Mouse (Mus musculus) kidney, postnatal 36 days (tissue): ENCODE results near the gene Mgat3.
A peak's percentile ranks its signal among the peaks of the same experiment; 100 is the strongest.

Experiments used
- DNase-seq, 2 experiments: peaks; one replicate each; pipeline ENCODE4 v3.0.0; 2021 to 2022; ENCODE audit warnings: mixed read lengths in 2 of 2

The Mgat3 gene

DNA sequence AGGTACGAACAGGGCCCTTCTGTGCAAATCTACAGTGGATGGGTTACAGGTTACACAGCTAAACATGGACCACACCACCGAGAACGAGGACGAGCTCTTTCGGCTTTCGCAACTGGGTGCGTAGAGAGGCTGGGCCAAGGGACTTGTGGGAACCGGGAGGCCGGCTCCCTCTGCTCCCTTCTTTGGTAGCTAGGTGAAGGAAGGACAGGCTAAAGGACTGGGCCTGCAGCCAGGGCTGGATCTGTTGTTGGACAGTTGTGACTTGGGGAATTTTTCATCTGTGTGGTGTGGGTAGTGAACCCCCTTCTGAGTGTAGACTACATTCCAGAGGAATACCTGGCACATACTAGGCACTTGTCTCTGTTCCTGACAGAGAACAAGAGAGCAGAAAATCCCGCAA, 20.9 kb upstream of the Mgat3 start:
- no peak for DNase-seq

DNA sequence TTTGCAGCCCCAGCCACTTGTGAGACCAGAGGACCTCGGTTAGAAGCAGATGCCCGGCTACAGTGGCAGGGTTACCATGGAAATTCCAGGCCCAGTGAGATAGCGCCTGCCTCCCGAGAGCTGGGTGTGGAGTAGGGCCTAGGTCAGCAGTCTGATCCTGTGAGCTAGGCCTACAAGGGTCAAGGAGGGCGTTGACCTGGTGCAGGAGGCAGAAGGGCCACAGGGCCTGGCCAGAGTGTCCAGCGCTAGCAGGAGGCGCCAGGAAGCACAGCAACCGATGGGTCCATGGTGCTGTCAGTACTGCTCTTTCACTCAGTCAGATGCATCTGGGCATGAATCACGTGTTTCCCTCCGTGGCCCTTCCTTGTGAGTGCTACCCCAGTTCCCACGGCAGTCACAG, 19.8 kb upstream of the Mgat3 start:
- peak; percentile 30 to 39 for DNase-seq

DNA sequence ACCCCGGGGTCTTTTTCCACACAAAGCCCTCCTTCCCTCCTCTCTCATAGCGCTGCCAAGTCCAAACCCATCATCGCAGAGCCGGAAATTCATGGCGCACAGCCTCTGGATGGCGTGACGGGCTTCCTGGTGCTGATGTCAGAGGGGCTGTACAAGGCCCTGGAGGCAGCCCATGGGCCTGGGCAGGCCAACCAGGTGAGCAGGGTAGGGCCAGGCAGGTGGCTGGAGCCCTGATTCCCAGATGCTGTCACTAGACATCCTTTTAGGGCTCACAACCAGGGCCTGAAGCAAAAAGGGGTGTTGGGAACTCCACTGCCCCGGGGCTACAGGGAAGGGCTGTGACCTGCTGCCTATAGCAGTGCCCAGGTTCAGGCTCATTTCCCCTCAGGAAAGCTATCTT, 17.8 kb upstream of the Mgat3 start:
- no peak for DNase-seq

DNA sequence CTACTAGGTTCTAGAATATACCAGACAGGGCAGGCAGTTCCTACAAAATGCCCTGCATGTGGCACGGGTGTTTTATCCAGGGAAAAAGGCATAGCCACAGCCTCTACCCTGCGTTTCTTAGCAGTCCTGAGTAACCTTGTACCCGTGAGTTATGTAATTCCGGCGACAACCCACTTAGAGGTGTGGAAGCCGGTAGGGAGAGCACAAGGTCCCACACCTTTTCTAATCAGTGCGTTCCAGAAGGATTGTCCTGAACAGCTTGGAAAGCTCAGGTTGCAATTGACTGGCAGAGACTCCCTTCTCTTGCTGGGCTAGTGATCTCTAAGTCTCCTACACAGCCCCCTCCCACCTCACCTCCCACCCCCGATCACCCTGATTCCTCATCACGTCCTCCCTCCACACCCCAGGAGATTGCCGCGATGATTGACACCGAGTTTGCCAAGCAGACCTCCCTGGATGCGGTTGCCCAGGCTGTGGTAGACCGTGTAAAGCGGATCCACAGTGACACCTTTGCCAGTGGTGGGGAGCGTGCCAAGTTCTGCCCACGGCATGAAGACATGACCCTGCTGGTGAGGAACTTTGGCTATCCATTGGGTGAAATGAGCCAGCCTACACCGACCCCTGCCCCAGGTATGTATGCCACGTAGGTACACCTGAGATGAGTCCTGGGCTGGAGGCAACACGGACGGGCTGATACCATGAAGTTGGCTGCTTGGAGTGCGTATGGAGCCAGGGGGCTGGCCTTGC, 16.2 kb upstream of the Mgat3 start:
- DNase-seq = peak; percentile 37 to 57

DNA sequence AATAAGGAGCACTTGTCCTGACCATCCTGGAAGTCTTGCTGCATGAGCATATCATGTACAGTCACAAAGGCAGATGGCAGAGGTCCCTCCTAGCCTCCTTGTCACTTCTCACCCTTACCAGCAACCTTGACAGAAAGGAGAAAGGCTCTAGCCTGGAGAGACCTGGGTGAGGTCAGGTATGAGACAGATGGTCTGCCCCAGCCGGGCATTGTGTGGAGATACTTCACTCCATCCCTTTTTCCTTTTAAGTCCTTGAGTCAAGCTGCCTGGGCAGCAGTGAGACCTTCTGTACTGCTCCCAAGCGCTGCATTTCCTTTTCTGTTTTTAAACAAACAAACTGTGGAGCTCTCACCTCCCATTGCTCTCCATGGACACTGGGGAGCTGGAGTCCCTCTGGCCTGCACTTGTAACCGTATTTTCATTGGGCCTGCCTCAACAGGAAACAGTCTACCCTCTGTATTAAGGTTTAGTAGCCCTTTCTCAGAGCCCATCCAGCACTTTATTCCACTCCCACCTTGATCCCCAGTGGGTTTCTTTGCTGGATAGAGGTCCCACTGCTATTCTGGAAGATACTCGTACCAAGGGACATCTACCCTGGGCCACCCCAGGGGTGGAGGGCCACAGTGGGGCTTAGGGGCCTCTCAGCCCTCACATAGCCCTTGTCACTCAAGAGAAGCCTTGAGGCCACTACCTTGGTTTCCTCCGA, 15.4 kb upstream of the Mgat3 start:
- DNase-seq = no peak

DNA sequence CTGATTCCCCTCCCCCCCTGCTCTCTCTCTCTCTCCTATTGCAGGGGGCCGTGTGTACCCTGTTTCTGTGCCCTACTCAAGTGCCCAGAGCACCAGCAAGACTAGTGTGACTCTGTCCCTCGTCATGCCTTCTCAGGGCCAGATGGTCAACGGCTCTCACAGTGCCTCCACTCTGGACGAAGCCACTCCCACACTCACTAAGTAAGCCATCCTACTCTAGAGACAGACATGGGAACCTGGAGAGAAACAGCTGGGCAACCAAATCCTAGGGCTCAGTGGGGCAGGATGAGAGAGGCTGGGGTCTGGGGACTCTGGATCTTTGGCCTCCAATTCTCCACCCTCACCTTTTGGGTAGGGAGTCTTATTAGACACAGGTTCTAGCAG, 14.8 kb upstream of the Mgat3 start:
- DNase-seq = peak in 1 of 2 experiments; percentile 30

DNA sequence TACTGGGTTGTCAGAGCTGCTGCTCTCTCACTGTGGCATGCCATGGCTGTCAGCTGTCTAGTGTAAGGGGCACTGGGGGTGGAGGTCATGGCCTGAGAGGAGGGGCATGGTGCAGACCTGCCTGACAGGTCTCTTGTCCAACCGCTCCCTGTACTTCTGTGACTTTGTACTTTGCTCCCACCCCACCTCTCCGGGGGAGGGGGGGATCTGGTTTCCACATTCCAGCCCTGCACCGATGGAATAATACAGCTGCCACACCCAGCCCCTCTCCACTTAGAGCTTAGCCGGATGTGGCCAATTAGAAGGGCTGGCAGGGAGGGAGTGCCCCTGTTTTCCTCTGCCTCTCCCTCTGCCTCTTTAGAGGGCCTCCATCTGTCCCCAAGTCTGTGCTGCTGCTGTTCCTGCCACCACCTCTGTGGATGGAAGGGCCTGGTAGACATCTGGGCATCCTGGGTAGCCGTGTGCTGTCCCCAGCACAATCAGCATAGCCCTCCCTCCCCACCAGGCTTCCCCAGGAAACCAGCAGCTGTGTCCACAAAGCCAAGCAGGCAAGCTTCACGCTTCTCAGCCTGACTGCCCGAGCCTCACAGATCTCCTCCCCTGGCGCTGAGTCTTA, 14.1 kb upstream of the Mgat3 start:
- DNase-seq = peak; percentile 88 to 91

DNA sequence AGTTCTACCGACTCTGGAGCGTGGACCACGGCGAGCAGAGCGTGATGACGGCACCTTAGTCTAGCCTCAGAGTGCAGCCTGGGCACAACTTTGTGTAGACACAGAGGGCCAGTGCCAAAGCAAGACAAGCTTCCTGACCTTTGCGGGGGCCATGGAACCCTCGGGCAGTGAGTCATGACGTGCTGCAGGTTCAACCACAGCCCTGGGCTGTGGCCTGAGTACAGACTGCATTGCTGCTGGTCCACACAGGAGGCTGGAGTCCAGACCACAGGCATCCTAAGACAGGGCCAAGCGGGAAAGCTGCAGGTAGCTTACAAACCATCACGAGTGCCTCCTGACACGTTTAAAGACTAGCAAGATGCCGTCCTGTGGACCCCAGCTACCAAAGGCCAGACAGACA, 13.3 kb upstream of the Mgat3 start:
- DNase-seq = peak in 1 of 2 experiments; percentile 48

DNA sequence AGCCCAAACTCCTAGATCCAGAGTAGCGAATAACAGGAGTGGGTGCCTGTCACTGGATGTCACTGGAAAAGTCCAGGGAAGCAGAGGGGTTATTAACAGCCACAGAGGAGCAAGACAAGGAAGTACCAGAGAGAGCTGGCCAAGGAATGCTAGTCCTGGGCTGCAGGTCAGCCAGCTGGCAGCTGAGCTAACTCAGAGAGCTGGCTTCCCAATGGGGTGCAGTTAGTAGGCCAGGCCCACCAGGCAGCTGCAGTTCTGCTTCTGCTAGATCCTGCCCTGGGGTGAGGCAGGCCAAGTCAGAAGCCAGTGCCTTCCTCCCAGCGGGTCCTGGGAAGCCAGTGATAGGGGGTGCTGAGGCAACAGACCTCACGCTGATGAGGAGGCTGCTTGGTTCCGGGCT, 12.8 kb upstream of the Mgat3 start:
- DNase-seq = peak in 1 of 2 experiments; percentile 41

DNA sequence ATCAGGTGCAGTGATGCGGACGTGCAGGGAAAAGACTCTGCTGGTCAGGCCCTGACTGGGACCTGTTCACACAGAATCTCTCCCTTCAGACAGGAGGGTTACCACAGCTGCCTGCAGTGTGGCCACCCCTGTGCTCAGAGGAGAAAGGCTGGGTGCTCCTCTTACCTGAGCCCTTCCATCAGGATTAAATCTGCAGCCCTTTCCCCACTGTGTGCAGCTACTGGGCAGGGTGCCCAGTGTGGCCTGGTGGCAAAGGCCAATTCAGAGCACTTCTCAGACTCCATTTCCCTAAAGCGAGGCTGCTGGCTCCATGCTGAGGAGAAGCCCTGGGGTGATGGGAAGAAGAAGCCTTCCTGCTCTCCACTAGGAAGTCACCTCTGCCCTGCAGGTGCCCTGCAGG, 12.3 kb upstream of the Mgat3 start:
- DNase-seq = peak in 1 of 2 experiments; percentile 27

DNA sequence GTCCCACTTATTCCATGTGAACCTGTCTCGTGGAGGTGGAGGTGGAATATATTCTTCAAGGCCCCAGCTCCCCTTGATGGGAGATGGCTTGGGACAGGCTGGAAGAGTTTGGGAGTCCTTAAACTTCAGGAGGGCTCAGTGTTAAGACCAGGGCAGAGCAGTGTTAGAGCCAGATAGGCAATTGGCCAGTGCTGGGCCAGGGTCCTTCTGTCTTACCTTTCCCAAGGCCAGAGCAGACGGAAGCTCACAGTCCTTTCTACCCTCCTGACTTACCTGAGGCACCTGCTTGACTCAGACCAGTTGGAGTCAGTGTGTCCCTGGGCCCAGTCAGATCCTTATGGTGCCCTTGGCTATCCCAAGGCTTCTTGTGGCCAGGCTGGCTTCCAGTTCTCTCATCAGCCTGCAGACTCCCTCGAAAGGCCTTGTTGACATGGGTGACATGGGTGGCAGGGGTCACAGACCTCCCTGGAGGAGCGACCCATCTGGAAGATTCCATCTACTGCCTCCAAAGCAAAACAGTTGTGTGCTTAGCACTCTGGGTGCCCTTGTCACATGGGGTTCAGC, 11.0 kb upstream of the Mgat3 start:
- no peak for DNase-seq

DNA sequence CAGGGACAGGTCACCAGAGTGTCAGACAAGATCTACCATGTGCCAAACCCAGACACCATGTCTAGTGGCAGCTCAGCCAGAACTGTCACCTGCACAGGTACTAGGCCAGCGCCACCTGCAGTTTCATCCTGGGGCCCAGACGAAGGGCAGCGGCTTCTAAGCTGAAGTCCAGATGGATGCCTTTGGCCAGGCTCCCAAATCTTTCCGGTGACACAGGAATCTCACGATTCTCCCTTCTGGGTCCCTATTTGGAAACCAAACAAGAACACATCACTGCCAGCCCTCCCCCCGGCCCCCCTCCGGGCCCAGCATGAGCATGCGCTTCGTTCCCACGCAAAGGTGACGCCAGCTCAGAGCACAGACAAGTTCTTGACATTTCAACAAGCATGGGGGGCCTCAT, 10.2 kb upstream of the Mgat3 start:
- DNase-seq = no peak

DNA sequence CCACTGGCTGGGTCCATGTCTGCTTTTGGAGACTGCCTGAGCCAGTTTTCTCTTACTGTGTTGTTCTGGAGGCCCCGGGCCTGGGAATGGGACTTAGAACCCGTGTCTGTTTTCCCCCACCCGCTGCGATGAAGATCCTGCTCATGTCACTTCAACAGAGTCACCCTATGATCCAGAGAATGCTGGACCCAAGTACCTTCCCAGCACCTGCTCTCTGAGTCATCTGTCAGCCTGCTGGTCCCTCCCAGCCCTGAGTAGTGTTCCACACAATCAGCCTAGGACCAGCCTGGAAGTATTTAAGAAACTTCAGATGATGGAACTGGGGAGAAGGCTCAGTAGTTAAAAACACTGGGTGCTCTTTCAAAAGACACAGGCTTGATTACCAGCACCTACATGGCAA, 9.8 kb upstream of the Mgat3 start:
- no peak for DNase-seq

DNA sequence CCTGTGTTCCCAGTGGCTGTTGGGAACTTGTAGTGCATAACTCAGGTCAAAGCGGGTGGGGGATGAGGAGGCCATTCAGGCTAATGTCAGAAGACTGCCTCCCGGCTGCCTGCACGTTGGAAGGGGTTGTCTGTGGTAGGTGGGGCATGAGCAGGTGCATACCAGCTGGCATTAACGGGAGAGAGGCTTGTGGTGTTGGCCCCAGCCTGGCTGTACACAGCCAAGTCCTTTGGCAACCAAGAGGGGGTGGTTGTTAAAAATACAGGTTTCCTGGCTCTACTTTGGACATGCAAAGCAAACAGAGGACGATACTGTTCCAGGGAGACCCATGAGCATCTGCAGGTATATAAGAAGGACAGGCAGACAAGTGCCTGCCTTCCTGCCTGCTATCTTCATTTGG, 8.1 kb upstream of the Mgat3 start:
- DNase-seq = no peak

DNA sequence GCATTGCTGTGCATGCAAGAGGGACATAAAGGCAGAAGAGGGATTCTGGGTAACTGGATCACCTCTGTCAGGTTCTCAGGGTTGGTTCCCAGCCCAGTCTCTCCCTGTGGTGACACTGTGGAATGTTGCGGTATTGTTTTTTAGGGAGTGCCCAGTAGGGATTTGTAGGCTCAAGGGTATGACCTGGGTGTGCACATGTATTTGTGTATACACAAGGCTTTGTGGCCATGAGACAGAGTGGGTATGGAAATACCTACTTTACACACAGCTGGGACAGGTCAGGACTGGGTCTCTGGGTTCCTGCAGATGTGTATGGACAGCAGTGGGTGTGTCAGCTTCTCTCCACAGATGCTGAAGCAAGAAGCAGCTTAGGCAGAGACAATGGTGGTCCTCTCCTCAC, 4.0 kb upstream of the Mgat3 start:
- no peak for DNase-seq

DNA sequence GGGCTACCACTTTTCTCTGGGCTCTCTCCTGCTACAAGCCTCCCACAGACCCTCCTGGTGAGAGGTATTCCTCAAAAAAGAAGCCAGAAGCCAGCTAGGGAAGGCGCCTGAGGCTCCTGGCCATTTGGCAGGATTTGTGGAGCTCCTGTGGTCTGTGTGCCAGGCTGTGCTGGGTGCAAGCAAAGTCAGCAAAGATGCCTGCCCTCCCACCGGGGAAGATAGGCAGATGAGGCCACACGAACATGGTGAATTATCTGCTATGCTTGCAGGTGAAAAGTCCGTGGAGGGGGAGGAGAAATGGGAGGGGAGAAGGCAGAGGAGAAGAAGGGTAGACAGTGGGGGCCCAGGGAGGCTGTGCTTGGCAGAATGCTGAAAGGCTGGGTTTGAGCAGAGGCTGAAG, 3.2 kb upstream of the Mgat3 start:
- DNase-seq = peak; percentile 74 to 79

DNA sequence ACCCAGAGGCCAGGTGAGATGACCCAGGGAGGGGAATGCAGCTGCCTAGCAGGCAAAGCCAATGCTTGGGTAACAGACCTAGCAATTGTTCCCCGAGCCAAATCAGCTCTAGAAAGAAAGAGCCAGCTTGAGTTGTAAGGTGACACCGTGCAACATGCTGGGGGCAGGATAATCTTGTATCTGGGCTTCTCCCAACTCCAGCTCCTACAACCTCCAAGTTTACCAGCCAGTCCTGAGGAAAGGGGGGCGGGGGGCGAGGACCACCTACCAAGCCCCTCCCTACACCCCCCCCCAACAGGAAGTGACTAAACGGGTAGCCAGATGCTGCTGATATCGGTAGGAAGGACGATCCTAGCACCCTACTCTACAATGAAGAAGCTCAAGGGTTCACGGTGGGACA, 2.2 kb upstream of the Mgat3 start:
- no peak for DNase-seq

DNA sequence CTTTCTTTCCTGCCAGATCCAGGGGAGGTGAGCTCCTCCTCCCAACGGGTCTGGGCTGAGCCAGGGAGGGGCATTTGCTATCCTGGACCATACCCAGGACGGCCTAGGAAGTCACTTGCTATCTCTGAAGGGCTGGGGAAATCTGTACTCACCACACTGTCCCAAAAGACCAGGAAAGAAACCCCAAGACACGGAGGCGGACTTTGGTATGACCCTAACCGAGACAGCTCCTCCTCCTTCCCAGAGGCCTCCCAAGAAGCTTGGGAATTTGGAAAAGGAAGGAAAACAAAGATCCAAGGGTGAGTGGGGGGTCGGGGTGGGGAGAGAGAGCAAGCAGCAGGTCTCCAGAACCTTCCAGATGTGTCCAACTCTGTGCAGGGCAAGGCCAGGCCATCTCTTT, 1.7 kb upstream of the Mgat3 start:
- peak in 1 of 2 experiments; percentile 56 for DNase-seq

DNA sequence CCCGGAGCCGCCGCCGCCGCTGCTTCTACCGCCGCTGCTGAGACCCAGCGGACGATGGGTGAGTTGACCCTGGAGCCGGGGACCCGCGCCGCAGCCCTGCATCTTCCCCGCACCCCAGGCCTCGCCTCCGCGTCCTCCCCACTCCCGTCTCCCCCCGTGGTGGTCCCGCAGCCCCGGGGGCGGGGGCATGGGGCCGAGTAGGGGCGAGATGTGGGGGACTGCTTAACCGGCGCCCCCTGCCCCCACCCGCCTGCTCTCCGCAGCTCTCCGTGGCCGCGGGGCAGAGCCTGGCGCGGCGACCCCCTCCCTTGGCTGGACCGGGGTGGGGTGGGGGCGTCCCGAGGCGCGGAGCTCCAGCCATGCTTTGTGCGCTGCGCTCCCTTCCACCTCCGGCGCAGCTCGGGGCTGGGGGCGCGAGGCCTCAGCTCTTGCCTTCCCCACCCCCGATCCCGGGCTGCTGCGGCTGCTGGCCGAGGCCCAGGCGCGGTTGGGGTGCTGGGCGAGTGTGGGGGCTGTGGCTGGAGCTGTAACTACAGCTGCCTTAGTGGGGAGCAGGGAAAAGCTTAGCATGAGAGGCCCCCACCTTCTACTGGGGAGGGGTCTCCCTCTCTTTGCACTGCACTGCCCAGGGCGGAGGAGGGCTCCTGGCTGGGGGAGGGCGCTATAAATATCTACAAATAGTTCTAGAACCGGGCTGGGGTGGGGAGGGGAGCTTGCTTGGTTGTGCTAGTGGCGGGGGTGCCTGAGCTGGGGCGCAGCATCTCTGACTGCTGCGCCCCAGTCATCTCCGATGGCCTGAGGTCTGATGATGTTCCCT, 468 bp downstream of the Mgat3 start:
- DNase-seq = peak in 1 of 2 experiments; percentile 28

DNA sequence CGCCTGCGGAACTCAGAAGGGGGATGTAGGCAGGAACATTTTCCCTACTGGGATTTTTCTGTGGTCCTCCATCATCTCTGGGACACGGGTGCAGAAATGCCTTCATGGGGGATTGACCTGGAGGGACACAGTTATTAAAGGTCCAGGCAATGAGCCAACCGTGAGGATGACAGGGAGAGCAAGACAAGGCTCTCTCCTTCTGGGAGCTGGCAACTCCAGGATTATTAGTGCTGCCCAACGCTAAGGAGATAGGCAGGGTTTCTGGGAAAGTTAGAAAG, 1.0 kb downstream of the Mgat3 start:
- DNase-seq = no peak

DNA sequence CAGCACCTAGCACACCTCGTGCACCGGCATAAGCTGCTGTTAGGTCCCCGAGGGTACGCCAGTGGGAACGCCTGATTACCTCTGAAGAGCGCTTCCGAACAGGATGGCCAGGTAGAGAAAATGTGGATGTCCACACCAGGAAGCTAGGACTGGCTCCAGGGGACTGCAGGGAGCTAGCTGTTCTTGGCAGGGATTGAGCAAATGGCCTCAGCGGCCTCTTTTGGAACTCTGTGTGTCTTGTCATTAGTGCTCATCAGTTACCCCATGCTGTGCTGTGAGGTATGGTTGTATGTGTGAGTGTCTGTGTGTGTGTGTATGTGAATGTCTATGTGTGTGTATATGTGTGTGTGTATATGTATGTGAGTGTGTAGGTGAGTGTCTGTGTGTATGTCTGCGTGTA, 1.8 kb downstream of the Mgat3 start:
- DNase-seq = no peak

DNA sequence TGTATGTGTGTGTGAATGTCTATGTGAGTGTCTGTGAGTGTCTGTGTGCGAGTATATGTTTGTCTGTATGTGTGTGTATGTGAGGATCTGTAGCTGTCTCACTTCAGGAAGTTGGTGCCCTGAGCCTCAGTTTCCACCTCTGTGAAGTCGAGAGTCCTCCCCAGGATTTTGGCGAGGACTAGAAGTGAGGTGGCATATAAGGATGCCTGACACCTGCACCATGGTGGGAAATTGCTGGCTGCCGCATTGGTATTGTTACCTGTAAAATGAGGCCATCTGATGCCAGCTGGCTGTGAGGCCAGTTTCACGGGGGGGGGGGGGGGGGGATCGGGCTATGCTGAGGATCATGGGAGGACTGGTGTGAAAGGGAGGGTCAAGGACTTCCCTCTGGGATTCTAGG, 2.2 kb downstream of the Mgat3 start:
- DNase-seq = no peak

DNA sequence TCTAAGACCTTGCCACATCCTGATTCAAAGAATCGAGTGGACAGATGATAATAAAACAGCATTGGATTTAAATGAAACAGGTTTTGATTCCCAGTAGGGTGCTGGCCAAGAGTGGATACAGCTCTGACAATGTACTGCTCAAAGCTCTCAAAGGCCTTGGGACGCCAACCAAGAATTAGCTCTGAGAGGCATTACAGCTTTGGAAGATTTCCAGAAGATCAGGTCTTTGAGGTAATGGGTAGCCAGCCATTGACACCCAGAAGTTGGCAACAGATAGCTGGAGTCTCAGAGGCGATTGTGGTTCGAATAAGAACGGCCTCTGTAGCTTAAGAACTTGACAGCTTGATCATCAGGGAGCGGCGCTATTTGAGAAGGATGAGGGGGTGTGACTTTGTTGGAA, 8.0 kb downstream of the Mgat3 start:
- DNase-seq = peak; percentile 42 to 72
